Mouse (Mus musculus) heart, adult 2 months (tissue): ENCODE results near the gene Arrdc4.

Source experiments
- CTCF ChIP-seq: fragments of 200-600 bp; IDR thresholded peaks from 2 replicates; pipeline ENCODE4 v1.8.1; 2022; ENCODE audit warnings: antibody characterized with exemption, mild to moderate bottlenecking, moderate library complexity
- EP300 ChIP-seq: fragments of 200-500 bp; IDR thresholded peaks from 2 replicates; pipeline ENCODE4 v1.6.1; 2011; ENCODE audit warnings: low read depth, low read length, control low read depth; ENCODE audit not compliant: insufficient read depth
- POLR2A ChIP-seq: fragments of 200-500 bp; IDR thresholded peaks from 2 replicates; pipeline ENCODE4 v1.6.1; 2011; ENCODE audit warnings: mild to moderate bottlenecking, low read depth, low read length, control low read depth; ENCODE audit not compliant: insufficient read depth

DNA sequence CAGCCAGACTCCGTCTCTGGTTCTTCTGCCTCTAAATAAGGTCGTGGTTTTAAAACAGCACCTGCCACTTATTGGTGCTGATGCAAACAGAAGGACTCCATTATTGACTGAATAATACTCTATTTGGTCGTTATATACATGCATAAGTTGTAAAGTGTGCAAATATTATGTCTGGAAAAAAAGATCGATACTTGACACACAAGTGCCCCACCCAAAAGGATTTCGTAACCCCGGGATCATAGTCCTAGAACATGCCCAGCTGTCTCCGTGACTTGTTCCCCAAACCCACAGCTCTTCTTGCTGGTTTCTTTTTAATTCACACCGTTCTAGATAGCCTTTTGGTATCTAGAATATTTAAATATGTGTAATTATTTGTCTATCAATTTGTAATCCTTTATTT is 878 bp upstream of the Arrdc4 start:
- TF ChIP-seq CTCF = no peak
- no peak for TF ChIP-seq EP300
- no peak for TF ChIP-seq POLR2A
